Mouse (Mus musculus): ENCODE results near the gene Gm21987. TPM values are rescaled to one million over a fixed set of nuclear protein-coding genes. Genes with fewer than 3 reads are reported as not detected.

Gm21987 gene
- polyA plus RNA-seq, 1 experiment = not detected

DNA sequence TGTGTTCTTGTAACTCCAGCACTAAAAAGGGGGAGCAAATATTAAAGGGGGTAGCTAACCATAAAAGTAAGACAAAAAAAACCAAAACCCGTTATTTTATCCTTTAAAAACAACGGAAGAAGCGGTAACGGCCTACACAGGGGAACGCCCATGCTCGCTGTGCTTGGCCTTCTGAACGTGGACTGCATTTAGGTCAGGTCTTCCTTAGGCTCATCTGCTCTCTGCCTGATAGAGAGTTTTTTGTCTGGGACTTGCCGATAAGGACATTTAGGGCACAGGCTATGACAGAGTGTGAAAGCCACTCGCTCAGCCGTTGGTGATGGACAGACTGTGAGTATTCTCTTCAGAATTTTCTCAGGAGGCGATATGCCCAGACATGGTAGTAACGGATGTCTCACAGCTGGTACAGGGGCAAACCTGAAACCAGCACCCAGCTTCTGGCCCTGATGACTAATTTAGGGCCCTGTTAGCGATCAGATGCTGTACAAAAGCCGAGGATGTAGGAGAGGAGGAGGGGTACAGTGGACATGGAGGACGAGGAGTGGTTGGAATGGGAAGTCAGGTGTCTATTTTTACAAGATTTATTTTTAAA lies 25.0 kb downstream of the Gm21987 start:
- Histone ChIP-seq H3K27me3 (ENCODE audit: control insufficient read depth, insufficient read depth, low read length) (no peaks in the 10 kb centered on the region), H3K27ac (ENCODE audit: control insufficient read depth, insufficient read depth, low read length) (no peak overlapping the region), H3K4me3 (ENCODE audit: control insufficient read depth, insufficient read depth, low read length) (no peak overlapping the region), H3K36me3 (ENCODE audit: control insufficient read depth, insufficient read depth, low read length) (no peaks in the 10 kb centered on the region), H3K4me1 (replicated peaks; ENCODE audit: control insufficient read depth, insufficient read depth, low read length) (peaks cover 8% of the 10 kb centered on the region)
- no peak for DNase-seq
- TF ChIP-seq POLR2A (IDR thresholded peaks at IDR 0.05; ENCODE audit: control insufficient read depth, extremely low read depth, insufficient read depth, low read length, poor library complexity) = no peak
- no peak for TF ChIP-seq CTCF (IDR thresholded peaks at IDR 0.05; ENCODE audit: borderline replicate concordance, control insufficient read depth, extremely low read depth, insufficient read depth, low read length, poor library complexity)
- WGBS = 94% methylated on average over 15 of the region's 15 CpGs

DNA sequence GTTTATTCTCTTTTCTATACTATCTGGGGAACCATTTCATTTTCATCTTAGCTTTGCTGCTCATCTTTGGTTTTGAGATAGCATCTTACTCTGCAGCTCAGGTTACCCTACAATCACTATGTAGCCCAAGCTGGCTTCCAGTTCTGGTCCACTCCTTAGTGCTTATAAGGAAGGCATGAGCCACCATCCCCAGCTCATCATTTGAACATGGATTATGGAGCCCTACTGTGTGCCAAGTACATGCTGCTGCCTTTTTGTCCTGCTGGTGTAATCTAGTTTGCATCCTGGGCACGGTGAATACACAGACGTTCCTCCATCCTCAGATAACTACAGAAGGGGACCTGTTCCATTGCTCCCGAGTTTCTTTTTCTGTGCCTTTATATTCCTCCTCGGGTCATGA lies 26.0 kb downstream of the Gm21987 start:
- Histone ChIP-seq H3K36me3 (ENCODE audit: control insufficient read depth, insufficient read depth, low read length) (no peaks in the 10 kb centered on the region), H3K4me3 (ENCODE audit: control insufficient read depth, insufficient read depth, low read length) (no peak overlapping the region), H3K27me3 (ENCODE audit: control insufficient read depth, insufficient read depth, low read length) (no peaks in the 10 kb centered on the region), H3K27ac (ENCODE audit: control insufficient read depth, insufficient read depth, low read length) (no peak overlapping the region), H3K4me1 (replicated peaks; ENCODE audit: control insufficient read depth, insufficient read depth, low read length) (peaks cover 12% of the 10 kb centered on the region)
- TF ChIP-seq CTCF (IDR thresholded peaks at IDR 0.05; ENCODE audit: borderline replicate concordance, control insufficient read depth, extremely low read depth, insufficient read depth, low read length, poor library complexity) (no peak), POLR2A (IDR thresholded peaks at IDR 0.05; ENCODE audit: control insufficient read depth, extremely low read depth, insufficient read depth, low read length, poor library complexity) (no peak)
- 94% methylated on average over 4 of the region's 4 CpGs for WGBS
- no peak for DNase-seq

DNA sequence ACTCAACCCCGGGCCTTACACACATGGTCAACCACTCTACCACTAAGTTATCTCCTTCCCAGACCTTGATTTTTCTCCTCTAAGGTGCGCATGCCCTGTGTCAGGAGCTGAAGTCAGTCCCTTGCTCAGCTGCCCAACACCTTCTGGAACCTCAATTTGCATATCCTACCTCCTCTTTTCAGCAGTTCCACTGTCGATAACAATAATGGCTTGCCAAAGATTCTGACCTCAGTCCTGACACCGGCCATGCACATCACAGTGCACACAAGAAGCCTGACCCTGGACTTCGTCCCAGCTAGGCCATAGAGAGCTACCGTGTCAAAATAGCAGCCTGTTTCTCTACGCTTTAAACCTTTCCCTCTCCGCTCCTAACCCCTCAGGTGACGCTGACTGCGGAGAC lies 26.6 kb downstream of the Gm21987 start:
- Histone ChIP-seq H3K36me3 (ENCODE audit: control insufficient read depth, insufficient read depth, low read length) (no peaks in the 10 kb centered on the region), H3K27ac (ENCODE audit: control insufficient read depth, insufficient read depth, low read length) (no peak overlapping the region), H3K4me1 (replicated peaks; ENCODE audit: control insufficient read depth, insufficient read depth, low read length) (peaks cover 12% of the 10 kb centered on the region), H3K27me3 (ENCODE audit: control insufficient read depth, insufficient read depth, low read length) (no peaks in the 10 kb centered on the region), H3K4me3 (ENCODE audit: control insufficient read depth, insufficient read depth, low read length) (no peak overlapping the region)
- no peak for DNase-seq
- 92% methylated on average over 10 of the region's 10 CpGs for WGBS
- TF ChIP-seq CTCF (IDR thresholded peaks at IDR 0.05; ENCODE audit: borderline replicate concordance, control insufficient read depth, extremely low read depth, insufficient read depth, low read length, poor library complexity) = no peak
- TF ChIP-seq POLR2A (IDR thresholded peaks at IDR 0.05; ENCODE audit: control insufficient read depth, extremely low read depth, insufficient read depth, low read length, poor library complexity) = no peak

GRCm38 (mm10) chr16:38373941-38374340 lies 27.1 kb downstream of the Gm21987 start:
- Histone ChIP-seq H3K4me1 (replicated peaks; ENCODE audit: control insufficient read depth, insufficient read depth, low read length) (peaks cover 12% of the 10 kb centered on the region), H3K36me3 (ENCODE audit: control insufficient read depth, insufficient read depth, low read length) (no peaks in the 10 kb centered on the region), H3K27ac (ENCODE audit: control insufficient read depth, insufficient read depth, low read length) (no peak overlapping the region), H3K27me3 (ENCODE audit: control insufficient read depth, insufficient read depth, low read length) (no peaks in the 10 kb centered on the region), H3K4me3 (ENCODE audit: control insufficient read depth, insufficient read depth, low read length) (no peak overlapping the region)
- TF ChIP-seq POLR2A (IDR thresholded peaks at IDR 0.05; ENCODE audit: control insufficient read depth, extremely low read depth, insufficient read depth, low read length, poor library complexity) (no peak), CTCF (IDR thresholded peaks at IDR 0.05; ENCODE audit: borderline replicate concordance, control insufficient read depth, extremely low read depth, insufficient read depth, low read length, poor library complexity) (no peak)
- no peak for DNase-seq
- WGBS = 90% methylated on average over 16 of the region's 16 CpGs

GRCm38 (mm10) chr16:38374379-38375140 lies 27.7 kb downstream of the Gm21987 start:
- TF ChIP-seq CTCF (IDR thresholded peaks at IDR 0.05; ENCODE audit: borderline replicate concordance, control insufficient read depth, extremely low read depth, insufficient read depth, low read length, poor library complexity) (no peak), POLR2A (IDR thresholded peaks at IDR 0.05; ENCODE audit: control insufficient read depth, extremely low read depth, insufficient read depth, low read length, poor library complexity) (no peak)
- H3K27me3 ChIP-seq (ENCODE audit: control insufficient read depth, insufficient read depth, low read length) = no peaks in the 10 kb centered on the region
- 65% methylated on average over 10 of the region's 10 CpGs for WGBS
- peaks cover 12% of the 10 kb centered on the region for H3K4me1 ChIP-seq (replicated peaks; ENCODE audit: control insufficient read depth, insufficient read depth, low read length)
- no peak overlapping the region for H3K4me3 ChIP-seq (ENCODE audit: control insufficient read depth, insufficient read depth, low read length)
- DNase-seq = no peak
- H3K36me3 ChIP-seq (ENCODE audit: control insufficient read depth, insufficient read depth, low read length) = no peaks in the 10 kb centered on the region
- H3K27ac ChIP-seq (ENCODE audit: control insufficient read depth, insufficient read depth, low read length) = no peak overlapping the region

DNA sequence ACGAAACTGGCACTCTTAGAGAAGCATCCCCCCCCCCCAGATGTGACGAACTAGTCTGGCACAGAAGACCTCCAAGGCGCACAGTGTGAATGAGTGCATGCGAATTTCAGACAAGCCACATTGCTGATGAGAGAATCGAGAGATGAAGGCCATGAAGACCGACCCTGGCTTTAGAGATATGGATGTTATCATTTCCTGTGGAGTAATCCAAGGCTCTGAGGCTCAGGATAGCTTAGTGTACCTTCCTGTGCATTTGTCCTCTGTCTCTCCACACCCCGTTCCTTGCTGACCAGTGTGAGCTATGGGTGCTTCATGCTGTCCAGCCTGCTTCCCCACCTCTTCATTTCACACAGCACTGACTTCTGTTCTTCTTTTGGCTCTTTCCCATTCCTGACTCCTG lies 28.3 kb downstream of the Gm21987 start:
- Histone ChIP-seq H3K27me3 (ENCODE audit: control insufficient read depth, insufficient read depth, low read length) (no peaks in the 10 kb centered on the region), H3K27ac (ENCODE audit: control insufficient read depth, insufficient read depth, low read length) (no peak overlapping the region), H3K36me3 (ENCODE audit: control insufficient read depth, insufficient read depth, low read length) (no peaks in the 10 kb centered on the region), H3K4me3 (ENCODE audit: control insufficient read depth, insufficient read depth, low read length) (no peak overlapping the region), H3K4me1 (replicated peaks; ENCODE audit: control insufficient read depth, insufficient read depth, low read length) (peaks cover 9% of the 10 kb centered on the region)
- no peak for TF ChIP-seq CTCF (IDR thresholded peaks at IDR 0.05; ENCODE audit: borderline replicate concordance, control insufficient read depth, extremely low read depth, insufficient read depth, low read length, poor library complexity)
- TF ChIP-seq POLR2A (IDR thresholded peaks at IDR 0.05; ENCODE audit: control insufficient read depth, extremely low read depth, insufficient read depth, low read length, poor library complexity) = no peak
- 91% methylated on average over 7 of the region's 7 CpGs for WGBS
- no peak for DNase-seq
